Mouse (Mus musculus) telencephalon, adult 2 months (tissue): Measurements from ENCODE around the gene Scgb2b21.
"Not testable (repeated sequence)": the region's sequence is repeated elsewhere in the genome, so short reads cannot be mapped to it uniquely, and the experiment has no call there.

ENCODE experiments used
- DNase-seq: peaks from one replicate; pipeline ENCODE4 v3.0.0-alpha.2; 2011; ENCODE audit warnings: low read depth, low spot score

Scgb2b21 gene

GRCm38 (mm10) chr7:33520358-33520757 lies at the start of gene Scgb2b21:
Gene Scgb2b21 (minus strand): TSS chr7:33520458.
- no peak for DNase-seq

- DNase-seq, result not testable (repeated sequence)
These were observed 23.2 kb upstream of the Scgb2b21 start for GRCm38 (mm10) chr7:33543420-33543819.
